Mouse (Mus musculus) granulocyte monocyte progenitor cell, adult 5-6 weeks (primary cell): ENCODE measurements at regions not wholly inside any gene's neighbourhood (a gene's known extent, or its start where the extent isn't known, plus 50 kb on each side); places are given as distances from the start of the nearest gene placed in this dataset.
A peak's percentile ranks its signal among the peaks of the same experiment; 100 is the strongest.

Experiments used
- ATAC-seq: replicated peaks from 2 replicates; pipeline ENCODE4 v1.8.0; 2016; ENCODE audit warnings: mild to moderate bottlenecking, moderate TSS enrichment, inconsistent platforms; ENCODE audit not compliant: poor library complexity, severe bottlenecking

DNA sequence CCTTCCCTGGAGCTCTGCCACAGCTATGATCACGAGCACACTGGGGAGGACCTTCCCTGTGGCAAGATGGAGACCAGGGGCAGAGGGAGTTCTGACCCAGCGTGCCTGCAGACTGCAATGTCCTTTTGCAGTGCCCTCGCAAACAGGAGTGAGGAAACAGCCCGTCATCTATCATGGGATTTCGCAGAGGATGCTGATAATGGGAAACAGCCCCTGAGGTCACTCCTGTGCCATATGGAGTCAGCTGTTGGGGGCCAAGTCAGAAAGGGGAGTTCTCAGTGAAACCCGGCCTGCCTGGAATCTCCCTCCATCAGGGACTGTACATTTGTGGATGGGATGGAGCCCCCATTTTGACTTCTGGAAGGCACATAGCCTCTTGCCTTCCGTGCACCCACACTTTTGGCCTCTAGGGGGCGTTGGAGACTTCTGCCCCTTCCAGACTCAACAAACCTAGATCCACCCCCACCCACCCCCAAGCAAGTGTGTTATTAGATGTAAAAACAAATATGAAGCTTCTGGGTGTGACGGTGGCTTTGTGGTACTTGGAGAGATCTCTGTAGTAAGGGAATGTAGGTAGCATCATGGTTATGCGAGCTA, 98.1 kb downstream of the Kdr start:
- no peak for ATAC-seq

DNA sequence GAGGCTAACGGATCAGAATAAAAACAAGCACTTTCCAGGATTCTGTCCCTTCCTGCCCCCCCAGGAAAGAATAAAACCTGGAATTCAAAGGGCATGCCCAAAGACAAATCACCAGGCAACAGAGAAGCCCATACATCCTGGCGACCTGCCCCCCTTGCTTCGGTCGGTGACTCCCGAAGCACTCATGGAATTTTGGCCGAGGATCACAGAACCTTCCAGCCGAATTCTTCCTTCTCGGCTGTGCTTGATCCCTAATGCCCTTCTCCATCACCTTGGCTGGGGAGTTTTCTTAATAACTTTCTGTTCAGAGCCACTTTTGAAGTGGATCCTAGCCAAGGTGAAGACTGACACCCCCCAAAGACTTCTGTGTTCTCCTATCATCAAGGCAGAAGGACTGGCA, 99.9 kb downstream of the Kdr start:
- no peak for ATAC-seq

DNA sequence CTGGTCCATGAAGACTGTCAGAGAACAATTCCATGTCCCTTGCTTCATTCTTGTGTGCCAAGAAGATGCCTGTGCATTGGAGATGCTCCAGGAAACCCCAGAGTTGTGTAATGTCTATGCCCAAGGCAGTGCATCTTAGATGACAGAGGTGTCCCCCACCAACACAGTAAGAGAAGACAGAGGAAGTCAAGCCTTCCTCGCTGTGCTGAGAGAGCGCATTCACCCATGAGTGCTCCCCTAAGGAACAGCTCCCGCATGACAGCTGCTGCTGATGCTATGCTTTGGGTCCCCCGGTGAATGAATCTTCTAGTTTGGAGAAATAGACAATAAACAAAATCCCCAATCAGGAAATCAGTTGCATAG, 100.7 kb downstream of the Kdr start:
- peak; percentile 88 for ATAC-seq

DNA sequence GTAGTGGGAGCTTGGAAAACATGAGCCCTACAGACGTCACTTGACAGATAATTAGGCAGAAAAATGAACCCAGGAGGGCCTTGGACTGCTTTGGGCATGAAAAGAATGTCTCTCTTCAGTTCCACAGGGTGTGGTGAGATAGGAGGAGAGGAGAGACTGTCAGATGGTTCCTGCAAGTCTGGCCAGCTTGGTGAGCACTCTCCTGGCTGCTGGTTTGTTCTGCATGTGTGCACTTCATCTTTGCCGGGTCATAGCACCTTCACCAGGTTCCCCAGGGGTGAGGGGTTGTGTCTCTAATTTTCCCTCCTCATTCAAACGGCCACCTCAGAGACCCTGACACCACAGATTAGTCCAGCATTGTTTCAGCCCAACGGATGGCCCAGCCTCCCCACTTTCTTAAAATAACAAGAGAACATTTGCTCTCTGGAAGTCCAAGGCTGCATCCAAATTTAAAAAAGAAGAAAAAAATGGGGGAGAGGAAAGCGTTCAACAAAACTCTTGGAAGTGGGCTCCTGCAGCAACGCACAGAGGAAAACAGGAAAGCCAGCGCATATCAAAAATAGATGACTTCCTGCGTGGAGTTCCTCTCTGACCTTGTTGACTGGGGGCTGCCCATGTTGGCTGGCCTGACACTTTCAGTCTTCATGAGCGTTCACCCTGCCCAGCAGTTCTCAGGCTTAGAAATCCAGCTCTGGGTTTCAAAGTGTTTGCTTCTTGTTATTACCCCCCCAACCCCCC, 101.2 kb downstream of the Kdr start:
- ATAC-seq, result peak; percentile 17; the same call in 1 of the 2 replicates

DNA sequence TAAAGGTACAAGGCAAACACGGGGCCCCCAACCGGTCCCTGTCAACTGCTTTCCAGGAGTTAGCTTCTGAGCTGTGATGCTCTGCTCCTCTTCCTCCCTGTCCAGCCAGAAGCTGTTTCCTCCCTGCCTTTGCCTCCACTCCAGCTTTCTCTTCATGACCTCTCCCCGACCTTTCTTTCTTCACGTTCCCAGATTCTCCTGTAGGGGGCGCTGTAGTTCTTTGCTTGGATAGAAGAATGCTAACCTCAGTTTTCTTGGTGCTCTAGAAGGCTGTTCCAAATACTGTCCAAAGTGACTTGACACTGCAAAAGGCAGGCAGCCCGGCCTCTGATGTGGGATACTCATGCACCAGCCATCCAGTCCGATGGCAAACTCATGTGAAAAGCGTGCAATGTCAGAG, 107.1 kb downstream of the Kdr start:
- ATAC-seq, result peak; percentile 74

DNA sequence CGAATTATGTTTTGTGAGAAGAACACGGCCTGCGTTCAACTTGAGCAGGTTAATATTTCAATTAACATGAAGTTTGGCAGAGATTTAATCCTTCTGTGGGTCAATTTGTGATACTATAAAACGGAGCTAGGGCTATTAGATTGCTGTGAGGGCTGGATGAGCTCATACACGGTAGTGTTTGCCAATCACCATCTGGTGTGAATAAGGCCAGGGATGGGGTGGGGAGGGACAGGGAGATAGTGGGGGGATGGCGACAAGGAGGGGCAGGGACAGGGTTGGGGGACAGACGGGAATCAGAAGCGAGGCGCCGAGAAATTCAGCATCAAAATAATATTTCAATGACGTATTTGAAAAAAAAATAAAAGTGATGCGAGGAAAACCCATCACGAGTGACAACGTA, 107.6 kb downstream of the Kdr start:
- ATAC-seq, result no peak

DNA sequence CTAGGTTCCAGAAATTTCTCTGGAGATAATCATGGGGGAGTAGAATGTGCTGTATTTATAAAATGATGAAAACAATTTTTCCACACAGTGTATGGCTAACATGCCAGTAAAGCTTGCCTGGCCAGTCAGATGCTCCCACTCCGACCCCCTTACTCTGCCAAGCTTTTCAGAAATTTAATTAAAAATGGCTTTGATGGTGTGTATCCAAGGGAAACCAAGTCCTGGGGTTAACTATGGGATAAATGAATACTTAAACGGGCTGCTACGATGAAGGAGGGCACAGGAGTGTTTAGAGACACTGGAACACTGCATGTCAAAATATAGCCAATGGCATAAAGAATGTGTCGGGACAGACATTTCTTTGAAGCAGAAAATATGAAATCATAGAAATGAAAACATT, 108.7 kb downstream of the Kdr start:
- ATAC-seq, result no peak

DNA sequence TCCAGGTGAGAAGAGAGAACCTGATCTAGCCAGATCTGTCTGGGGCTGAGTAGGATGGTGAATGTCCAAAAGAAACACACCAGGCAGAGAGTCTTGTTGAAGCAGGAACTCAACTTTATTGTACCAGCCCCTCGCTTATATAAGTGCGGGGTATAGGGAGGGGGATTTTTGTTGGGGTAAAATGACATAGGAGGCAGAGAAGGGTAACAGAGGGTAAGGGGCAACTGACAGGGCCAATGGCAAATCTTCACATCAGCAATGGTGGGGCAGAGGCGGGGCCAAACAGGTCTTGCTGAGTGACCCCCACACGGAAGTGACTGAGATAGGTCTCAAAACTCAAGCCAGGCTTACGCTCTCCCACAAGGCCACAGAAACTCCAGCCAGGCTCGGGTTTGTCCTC, 113.2 kb downstream of the Kdr start:
- ATAC-seq, result no peak

DNA sequence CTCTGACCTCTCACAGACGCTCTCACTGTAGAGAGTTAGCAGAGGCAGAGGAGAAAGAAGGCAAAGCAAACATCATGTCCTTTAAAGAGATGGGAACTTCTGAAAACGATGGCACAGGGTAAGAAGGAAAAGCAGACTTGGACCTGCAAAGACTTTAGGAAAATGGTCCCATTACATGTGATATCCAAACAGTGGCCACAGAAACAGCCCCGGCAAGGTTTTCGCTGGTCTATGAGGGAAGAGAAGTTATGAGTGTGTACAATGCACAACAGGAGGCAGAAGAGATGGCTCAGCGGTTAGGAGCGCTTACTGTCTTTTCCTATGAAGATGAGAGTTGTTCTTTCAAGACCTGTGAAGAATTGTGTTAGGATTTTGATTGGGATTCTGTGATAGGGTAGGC, 114.9 kb downstream of the Kdr start:
- ATAC-seq, result no peak

DNA sequence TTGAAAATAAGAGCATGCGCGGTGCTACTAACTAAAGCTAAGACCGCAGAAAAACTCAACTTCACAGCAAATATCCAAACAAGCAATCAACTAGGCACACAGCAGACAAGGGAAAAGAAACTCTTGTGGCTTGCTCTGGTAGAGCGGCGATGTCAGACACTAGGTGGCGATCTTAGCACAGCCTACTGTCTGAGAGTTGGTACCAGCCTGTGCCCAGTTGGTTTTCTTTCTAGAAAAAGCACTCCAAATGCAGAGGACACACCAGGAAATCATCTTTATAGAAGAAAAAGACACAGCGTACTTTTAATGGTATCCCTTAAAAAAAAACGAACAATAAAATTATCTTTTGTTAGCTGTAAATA, 115.6 kb downstream of the Kdr start:
- peak; percentile 82 for ATAC-seq

DNA sequence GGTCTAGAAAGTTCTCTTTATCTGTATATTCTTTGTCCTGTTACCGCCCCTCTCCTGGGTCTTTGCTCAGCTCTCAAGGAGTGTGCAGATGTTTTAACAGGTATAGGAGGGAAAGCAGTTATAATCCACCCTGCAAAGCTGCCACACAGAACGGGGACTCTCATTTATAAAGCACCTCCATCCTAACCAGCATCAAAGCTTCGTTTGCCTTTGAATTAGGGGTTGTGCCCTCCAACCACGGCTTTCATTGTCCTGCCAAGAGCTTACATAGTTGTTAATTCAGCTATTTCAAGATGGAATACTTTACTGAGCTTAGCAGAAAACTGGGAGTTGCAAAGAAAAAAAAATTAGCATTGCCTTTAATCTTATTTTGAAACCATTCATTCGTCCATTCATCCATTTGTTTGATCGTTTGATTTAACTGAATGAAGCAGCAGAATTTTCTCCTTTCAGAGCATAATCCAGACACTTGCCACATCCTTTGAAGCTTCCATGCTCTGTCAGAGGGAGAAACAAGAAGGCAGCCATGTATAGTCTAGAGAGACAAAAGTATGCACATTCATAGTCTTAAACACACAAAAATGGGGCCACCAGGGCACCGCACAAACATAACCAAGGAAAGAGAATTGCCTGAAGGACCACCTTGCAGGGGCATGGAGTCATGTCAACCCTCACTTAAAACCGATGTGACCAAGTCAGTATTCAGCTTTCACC, 116.2 kb downstream of the Kdr start:
- ATAC-seq, result 0 out of 2 replicates have a peak, but pooled peaks have one; percentile 5

DNA sequence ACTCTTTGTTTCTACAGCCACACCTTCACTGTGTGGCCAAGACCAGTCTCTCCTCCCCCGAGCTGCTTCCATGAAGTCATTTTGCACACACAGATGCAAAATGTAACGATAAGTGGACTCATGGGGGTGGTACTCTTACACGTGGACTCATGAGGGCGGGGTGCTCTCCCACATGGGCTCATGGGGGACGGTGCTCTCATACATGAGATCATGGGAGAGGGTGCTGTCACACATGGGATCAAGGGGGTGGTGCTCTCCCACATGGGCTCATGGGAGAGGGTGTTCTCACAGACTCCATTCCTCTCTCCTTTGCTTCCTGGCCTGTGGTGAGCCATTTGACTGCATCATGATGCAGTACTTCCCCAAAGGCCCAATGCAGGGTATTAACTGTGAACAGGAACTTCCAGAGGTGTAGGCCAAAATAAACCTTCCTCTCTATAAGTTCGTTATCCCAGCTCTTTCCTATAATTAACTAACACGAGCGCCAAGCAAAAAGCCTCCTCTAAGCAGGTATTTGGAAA, 118.9 kb downstream of the Kdr start:
- peak; percentile 67 for ATAC-seq

DNA sequence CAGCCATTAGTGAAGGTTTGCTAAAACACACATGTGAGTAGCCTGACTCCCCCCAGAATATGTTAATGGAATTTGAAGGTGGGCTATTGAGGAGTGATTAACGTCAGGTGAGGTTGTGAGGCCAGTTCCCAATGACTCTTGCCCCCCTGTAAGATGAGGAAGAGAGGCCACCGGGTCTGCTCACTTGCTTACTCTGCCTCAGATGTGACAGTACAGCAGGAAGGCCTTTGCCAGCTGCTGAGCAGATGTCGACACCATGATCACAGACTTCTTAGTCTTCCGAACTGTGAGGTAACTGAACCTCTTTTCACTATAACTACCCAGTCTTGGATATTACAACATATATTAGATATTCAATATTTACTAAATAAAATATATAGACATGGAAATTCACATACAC, 127.4 kb downstream of the Kdr start:
- 0 out of 2 replicates have a peak, but pooled peaks have one; percentile 52 for ATAC-seq

DNA sequence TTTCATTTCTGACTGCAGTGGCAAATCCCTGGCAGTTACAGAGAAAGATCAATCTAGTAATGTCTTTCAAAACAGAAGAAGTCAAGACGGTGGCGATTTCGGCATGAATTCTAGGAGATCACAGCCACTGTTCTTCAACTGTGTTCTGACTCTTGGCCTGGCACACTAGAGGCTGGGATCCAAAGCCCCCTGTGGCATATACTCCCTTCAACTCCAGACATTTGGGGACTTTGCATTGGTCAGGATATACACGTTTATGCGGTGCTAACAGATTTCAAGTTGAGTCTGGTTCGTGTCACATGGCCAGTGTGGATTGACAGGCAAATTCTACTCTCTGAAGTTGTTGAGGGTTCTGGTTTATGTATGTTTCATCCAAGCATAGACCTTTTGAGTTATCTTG, 130.3 kb downstream of the Kdr start:
- ATAC-seq, result no peak

DNA sequence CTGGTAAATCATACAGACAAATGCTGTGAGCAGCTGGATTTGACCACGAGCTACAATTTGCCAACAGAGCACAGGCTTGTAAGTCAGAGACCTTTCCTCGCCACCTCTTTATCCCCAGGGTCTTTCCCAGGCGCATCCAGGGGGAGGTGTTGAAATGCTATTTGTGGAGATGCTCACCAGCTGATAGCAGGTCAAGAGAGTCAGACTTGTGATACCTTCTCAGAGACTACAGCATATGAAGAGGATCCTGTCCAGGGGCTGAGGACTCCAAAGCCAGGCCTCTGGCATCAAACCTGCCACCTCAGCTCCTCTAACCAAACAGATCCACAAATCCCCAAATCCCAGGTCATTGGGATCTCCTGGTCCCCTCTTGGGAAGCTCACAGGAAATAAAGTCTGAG, 130.9 kb downstream of the Kdr start:
- ATAC-seq, result no peak

DNA sequence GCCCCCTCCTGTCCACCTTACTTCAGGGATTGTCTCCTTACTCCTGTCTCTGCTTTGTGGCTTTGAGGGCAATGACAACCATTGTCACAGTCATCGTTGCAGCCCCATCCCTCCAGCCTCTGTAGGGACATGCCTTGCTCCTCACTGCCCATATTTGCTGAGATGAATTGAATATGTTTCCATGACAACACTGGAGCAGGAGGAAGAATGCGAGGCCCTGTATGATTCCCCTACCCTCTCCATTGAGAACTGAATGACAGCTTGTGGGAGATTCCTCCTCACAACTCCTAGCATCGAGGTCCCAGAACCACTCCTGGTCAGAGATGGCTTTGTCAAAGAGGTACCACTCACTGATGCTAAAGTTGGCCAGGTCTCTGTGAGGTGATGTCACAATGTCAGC, 132.2 kb downstream of the Kdr start:
- no peak for ATAC-seq

DNA sequence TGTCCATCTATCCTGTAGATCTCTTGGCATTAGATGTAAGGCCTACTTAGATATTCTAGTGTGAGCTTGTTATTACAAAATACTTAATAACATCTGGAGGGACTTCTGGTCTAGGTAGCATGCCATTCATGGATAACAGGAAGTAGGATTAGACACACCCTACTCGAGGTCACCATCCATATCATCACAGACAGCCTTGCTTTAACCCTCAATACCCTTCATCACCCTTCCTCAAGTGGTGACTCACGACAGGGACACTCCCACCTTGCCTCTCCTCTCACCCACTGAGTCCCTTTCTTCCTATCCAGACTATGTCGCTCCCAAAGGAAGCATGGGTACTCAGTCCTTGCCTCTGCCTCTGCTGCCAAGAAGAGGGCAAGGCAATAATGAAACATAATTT, 134.5 kb downstream of the Kdr start:
- ATAC-seq, result peak; percentile 53

DNA sequence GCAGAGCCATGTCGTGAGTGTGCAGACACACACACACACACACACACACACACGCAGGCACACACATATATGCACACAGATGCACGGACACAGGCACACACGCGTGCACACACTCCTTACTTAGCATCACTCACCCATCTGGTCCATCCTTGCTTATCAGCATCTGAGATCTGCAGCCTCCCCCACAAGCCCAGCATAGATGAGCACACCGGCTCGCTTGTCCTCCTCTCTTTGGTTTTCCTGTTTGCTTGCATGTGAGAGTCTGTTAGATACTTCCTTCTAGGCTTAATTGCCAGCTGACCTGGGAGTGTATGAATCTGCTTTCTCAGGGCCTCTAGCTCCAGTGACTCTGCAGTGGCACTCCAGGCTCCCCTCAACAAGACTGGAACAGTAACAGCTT, 137.8 kb downstream of the Kdr start:
- ATAC-seq, result peak; percentile 29; the same call in 1 of the 2 replicates

DNA sequence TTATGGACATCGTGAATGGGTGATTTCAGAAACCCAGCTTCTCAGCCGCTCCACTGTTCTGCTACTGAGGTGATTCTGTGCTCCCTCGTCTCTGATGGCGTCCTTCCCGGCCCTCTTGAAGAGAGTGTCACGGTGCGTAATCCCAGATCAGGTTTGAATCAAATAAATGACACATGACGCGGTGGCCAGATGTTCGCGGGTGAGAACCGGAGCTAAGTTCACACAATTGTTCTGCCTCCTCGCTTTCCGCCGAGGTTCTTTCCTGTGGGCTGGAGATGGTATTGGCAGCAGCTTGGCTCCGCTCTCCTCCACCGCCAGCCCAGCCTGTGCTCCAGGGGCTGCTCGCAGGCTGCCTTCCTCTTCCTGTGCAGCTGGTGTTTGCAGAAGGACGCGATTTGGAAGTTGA, 142.7 kb downstream of the Kdr start:
- ATAC-seq, result peak; percentile 70

DNA sequence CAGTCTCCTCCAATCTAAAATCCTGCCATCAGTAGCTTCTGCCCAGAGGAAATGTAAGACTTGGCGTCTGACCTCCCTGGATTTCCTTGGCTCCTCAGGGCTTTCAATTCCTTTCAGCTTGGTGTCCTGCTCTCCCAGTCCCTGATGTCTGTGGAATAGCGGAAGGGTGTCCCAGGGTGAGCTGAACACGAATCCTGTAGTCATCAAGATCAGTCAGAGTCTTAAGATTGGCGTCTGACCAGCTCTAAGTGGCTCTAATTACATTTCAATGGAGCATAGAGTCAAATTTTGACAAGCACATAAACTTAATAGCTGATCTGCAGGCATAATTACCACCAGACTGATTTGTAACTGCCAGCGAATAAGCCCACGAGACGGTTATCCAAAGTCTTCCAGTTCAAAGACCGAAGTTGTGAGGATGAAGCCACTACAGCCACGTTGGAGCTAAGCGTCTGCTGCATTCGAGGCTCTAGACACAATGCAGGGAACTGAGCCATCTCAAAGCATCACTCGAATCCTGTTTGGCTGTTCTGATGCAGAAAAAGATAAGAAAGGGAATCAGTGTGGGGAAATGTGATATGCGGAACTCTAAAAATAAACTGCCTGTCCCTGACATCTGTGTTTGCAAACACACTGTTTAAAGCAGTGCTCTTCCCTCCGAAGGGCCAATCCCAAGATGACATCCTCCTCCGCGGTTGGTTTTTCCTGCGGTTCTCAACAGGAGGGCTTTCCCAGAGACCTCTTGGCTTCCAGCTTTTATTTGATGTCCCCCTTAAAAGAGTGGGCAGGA, 143.3 kb downstream of the Kdr start:
- peak; percentile 41 for ATAC-seq

DNA sequence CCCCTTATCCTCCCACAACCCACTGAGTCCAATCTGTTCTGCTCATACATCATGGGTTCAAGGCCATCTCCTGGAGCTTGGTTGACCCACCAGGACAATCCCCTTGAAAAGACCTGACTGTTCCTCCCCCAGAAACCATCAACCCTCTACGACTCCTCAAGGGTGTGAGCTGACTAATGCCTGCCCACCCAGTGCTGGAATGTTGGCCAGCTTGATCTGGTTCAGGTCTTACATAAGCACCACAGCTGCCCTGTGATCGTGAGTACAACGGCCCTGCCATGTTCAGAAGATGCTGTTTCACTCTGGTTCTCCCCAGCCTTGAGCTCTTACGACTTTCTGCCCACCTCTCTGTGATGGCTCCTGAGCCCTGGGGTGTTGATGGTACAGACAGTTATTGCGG, 145.9 kb downstream of the Kdr start:
- no peak; the same call in 1 of the 2 replicates for ATAC-seq
